Mouse (Mus musculus) splenic B cell, adult 2 months (primary cell): ENCODE measurements around the gene Smpd2.
A peak's percentile ranks its signal among the peaks of the same experiment; 100 is the strongest.
"Not testable (repeated sequence)": the region's sequence is repeated elsewhere in the genome, so short reads cannot be mapped to it uniquely, and the experiment has no call there.

Source experiments
- DNase-seq: peaks from one replicate; pipeline ENCODE4 v3.0.0-alpha.2; 2011; ENCODE audit warnings: low read depth, low spot score
- H3K27me3 ChIP-seq: 2 replicates; pipeline ENCODE4 v1.6.1; 2012; ENCODE audit warnings: mild to moderate bottlenecking, low read length, moderate library complexity, mixed read lengths; ENCODE audit not compliant: control insufficient read depth, poor library complexity, insufficient read depth, severe bottlenecking
- H3K36me3 ChIP-seq: 2 replicates; pipeline ENCODE4 v1.6.1; 2012; ENCODE audit warnings: mild to moderate bottlenecking, low read length, moderate library complexity, mixed read lengths; ENCODE audit not compliant: control insufficient read depth, poor library complexity, insufficient read depth, severe bottlenecking

Smpd2 gene

DNA sequence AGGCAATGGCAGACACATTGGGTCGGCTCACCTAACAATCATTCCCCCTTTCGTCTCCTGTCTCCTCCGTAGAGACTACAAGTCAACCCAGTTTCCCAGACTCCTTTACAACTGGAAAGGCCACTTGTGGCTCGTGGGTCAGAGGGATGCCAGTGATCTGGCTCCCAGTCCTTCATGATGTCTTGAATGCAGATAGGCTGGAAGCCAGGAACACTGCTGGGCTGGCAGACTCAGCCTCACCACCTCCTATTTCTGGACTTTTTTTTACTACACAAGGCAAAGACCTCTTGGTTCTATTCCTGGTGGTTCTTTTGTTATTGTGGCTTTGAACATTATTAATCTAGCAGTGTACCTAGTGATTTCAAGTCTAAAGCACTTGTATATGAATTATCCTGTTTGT, 24.1 kb upstream of the Smpd2 start:
- Histone ChIP-seq H3K27me3 (no peaks in the 10 kb centered on the region), H3K36me3 (no peaks in the 10 kb centered on the region)
- no peak for DNase-seq

DNA sequence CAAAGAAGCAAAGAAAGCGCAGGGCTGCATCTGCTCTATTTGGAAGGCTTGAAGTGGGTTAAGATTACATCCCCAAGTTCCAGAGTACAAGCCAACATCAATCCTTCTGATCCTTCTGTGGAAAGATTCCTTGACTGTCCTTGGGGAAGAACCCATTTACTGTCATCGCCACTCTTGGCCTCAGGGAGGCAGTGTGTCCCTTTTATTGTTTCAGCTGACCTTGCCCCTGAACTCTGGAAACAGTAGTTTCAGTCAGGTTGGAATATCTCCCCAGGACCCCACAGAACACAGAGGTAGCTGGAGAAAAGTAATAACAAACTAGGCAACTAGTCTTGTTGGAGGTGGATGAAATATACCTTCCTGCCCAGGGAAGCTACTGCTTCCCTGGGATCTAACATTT, 19.0 kb upstream of the Smpd2 start:
- Histone ChIP-seq H3K27me3 (no peaks in the 10 kb centered on the region; the same call in 1 of the 2 replicates), H3K36me3 (no peaks in the 10 kb centered on the region)
- DNase-seq, result peak; percentile 67

DNA sequence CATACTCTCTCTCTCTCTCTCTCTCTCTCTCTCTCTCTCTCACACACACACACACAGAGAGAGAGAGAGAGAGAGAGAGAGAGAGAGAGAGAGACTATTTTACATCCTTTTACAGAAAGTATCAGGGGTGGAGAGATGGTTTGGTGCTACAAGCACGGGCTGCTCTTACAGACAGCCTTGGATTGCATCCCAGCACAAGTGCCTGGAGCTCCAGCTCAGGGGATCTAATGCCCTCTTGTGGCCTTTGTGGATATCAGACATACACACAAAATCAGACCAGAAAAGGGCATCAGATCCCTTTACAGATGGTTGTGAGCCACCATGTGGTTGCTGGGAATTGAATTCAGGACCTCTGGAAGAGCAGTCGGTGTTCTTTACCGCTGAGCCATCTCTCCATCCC, 15.3 kb upstream of the Smpd2 start:
- not testable (repeated sequence) for H3K27me3 ChIP-seq, H3K36me3 ChIP-seq
- peak; percentile 84 for DNase-seq

DNA sequence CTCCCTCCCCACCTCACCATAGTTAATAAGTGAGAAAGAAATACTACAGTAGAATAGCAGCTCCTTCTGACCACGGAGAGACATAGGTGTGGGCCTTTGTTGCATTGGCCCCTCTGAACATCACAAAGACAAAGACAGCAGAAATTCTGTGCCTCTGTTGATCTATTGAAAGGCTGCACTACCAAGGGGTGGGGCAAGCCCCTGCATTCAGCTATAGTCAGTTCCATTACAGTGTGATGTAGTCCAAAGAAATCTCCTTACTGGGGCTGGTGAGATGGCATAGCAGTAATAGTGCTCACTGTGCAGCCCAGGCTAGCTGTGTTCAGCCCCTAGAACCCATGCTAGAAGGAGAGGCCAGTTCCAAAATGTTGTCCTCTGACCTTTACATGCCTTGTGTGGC, 14.8 kb upstream of the Smpd2 start:
- H3K27me3 ChIP-seq, result no peaks in the 10 kb centered on the region; the same call in 1 of the 2 replicates
- no peaks in the 10 kb centered on the region for H3K36me3 ChIP-seq
- no peak for DNase-seq

DNA sequence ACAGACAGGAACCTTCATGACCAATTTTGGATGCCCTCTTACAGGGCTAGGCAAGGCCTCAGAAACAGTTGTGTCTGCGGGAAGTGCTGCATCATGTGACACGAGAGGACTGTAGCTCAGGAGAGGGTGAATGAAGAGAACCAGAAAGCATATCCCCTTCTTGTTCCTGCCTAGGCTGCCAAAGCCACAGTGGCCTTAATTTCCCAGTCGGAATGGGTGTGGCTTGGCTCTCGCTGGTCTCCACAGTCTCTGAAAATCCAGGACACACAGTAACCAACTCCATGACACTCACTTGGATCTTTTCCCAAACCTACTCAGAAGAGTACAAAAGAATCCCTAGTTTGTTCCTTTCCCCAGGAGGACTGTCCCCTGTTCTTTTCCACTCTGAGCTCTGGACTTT, 10.8 kb upstream of the Smpd2 start:
- no peaks in the 10 kb centered on the region for H3K36me3 ChIP-seq
- DNase-seq, result no peak
- no peaks in the 10 kb centered on the region; the same call in 1 of the 2 replicates for H3K27me3 ChIP-seq

DNA sequence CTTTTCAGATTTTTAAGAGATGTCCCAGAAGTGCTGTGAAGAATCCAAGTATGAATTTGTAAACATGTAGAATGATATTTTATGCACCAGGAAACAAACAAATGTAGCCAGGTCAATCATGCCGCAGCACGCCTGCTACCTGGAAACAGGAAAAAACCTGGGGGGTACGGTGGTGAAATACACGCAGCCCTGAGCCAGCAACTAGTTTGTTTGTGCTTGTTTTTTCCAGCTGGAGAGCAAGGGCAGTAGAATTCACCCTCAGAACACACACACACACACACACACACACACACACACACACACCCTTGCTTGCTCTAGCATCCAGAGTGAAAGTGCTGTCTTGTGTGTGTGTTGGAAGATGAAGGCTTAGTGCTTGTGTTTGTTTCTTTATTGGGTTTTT, 942 bp upstream of the Smpd2 start:
- H3K27me3 ChIP-seq, result no peaks in the 10 kb centered on the region
- no peak for DNase-seq
- peaks cover 3% of the 10 kb centered on the region for H3K36me3 ChIP-seq

DNA sequence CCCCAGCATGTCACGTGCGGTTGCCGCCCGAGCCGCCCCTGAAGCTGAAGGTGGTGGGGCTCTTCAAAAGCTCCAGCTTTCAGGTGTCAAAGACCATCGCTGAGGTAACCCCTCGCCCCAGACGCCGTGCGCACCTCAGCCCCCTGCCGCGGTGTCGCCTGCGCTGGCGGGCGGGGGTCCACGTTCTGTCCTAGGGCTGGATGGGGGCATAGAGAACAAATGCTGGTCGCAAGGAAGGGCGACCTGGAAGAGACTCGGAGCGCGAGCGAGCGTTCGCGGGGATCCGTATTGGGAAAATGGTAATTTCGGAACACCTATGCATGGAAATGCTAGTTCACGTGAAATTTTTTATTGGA, 327 bp upstream of the Smpd2 start:
- Histone ChIP-seq H3K27me3 (no peaks in the 10 kb centered on the region), H3K36me3 (peaks cover 3% of the 10 kb centered on the region)
- DNase-seq, result no peak

DNA sequence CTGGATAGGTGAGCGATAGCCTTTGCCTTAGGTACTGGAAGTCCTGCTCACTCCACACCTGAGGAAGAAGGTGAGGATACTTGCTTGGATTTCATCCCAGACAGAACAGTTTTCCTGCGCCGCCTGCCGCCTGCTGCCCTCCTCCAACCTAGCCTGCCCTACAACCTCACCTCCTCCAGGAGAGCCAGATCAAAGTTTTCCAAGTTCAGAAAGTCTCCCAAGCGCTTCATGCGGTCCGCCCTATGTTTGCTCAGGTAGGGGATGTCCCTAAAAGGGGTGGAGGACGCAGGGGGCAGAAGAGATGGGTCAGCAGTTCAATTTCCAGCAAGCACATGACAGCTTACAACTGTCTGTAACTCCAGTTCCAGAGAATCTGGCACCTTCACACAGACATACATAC, 875 bp downstream of the Smpd2 start:
- no peak for DNase-seq

DNA sequence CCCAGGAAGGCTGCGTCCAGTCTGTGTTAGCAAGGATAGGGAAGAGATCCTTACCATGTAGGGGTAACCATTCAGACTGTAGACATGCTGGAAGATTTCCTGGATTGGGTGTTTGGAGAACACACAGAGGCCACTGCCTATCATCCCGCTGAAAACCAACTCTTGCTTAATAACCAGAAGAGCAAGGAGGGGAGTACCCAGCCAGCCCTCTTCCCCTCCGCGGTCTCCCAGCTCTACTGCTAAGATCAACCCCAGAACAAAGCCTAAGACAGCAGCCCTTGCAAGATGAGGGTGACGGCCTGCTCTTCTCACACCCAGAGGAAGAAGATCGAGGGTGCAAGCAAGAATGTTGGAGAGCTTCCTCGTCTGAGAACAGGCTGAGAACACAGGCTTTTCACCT, 1.3 kb downstream of the Smpd2 start:
- H3K27me3 ChIP-seq, result no peaks in the 10 kb centered on the region
- no peak for DNase-seq
- H3K36me3 ChIP-seq, result peaks cover 7% of the 10 kb centered on the region

More for the DNA sequence above, 875 bp downstream of the Smpd2 start:
- H3K27me3 ChIP-seq, result no peaks in the 10 kb centered on the region
- peaks cover 7% of the 10 kb centered on the region for H3K36me3 ChIP-seq

DNA sequence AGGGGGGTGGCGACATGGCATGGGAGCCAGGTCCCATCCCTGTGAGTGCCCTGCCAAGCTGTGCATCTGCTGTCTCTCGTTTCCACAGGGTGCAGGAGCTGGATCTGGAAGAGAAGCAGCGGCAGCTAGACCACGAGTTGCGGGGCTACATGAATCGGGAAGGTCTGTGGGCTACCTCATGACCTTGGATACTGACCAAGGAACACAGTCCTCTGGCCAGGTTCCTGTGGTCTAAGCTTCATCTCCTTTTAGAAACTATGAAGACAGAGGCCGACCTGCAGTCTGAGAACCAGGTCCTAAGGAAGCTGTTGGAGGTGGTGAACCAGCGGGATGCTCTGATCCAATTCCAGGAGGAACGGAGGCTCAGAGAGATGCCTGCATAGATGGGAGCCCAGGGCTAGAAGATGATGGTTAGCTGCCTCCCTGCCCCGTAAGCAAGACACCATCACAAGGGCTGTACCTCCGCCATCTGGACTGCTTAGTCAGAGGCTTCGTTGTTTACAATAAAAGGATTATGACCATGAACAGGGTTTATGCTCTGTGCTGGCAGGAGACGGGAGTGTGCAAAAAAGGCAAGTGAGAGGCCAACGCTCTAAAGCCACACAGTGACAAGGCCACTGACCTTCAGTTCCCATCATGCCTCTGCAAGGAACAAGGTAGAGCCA, 3.5 kb downstream of the Smpd2 start:
- Histone ChIP-seq H3K27me3 (no peaks in the 10 kb centered on the region), H3K36me3 (peaks cover 22% of the 10 kb centered on the region)
- no peak for DNase-seq

DNA sequence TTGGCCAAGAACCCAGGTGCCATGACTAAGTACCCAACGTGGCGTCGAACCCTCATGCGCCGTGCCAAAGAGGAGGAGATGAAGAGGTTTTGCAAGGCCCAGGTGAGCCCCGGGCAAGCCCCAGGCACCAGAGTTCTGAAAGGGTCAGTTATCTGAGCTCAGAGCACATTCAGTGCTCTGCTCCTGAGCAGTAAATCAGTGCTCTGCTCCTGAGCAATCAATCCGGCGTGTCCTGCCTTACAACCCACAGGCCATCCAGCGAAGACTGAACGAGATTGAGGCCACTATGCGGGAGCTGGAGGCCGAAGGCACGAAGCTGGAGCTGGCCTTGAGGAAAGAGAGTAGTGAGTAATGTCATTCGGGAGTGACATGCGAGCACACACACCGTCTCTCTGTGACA, 4.4 kb downstream of the Smpd2 start:
- Histone ChIP-seq H3K36me3 (peaks cover 28% of the 10 kb centered on the region), H3K27me3 (no peaks in the 10 kb centered on the region)
- no peak for DNase-seq

DNA sequence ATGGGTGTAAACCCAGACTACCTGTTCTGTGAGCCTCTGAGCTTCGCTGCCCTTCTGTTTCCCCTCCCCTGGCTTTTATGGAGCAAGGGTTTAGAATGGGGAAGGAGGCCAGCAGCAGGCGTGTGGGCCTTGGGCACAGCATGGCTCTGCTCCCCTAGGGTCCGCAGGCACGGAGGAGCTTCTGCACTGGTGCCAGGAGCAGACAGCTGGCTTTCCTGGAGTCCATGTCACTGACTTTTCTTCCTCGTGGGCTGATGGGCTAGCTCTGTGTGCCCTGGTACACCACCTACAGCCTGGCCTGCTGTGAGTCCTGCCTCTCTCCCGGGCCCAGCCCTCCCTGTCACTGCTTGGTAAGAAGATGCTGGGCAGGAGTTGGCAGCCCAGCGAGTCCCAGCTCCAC, 7.7 kb downstream of the Smpd2 start:
- Histone ChIP-seq H3K27me3 (no peaks in the 10 kb centered on the region), H3K36me3 (peaks cover 33% of the 10 kb centered on the region)
- DNase-seq, result no peak

DNA sequence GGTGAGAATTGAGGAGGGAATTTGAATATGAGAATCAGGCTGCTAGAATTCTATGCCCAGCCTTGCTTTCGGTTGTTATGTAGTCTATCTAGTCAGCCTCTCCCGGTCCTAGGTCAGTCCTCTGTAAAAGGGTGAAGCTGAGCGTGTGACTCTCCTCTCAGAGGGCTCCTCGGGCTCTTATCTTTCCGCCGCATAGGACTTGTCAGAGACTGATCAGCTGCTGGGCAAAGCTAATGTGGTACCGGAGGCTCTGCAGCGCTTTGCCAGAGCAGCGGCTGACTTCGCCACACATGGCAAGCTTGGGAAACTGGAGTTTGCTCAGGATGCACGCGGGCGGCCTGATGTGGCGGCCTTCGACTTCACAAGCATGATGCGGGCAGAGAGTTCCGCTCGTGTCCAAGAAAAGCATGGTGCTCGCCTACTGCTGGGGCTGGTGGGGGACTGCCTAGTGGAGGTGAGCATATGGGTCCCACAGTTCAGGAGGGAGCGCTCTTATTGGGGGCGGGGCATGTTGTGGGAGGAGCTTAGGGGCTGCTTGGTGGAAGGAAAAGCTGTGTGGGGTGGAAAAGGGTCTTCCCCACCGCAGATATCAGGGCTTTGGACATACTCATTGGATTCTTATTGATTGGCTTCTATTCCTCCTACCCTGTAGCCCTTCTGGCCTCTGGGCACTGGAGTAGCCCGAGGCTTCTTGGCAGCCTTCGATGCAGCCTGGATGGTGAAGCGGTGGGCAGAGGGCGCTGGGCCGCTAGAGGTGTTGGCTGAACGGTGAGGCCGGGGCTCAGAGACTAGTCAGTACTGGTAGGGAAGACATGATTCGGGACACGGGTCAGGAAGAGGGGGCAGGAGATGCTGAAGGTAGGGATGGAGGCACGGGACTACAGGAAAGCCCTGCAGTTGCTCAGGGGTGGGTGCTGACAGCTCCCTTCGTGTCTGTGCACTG, 9.0 kb downstream of the Smpd2 start:
- DNase-seq, result no peak
- Histone ChIP-seq H3K36me3 (peaks cover 29% of the 10 kb centered on the region), H3K27me3 (no peaks in the 10 kb centered on the region)

DNA sequence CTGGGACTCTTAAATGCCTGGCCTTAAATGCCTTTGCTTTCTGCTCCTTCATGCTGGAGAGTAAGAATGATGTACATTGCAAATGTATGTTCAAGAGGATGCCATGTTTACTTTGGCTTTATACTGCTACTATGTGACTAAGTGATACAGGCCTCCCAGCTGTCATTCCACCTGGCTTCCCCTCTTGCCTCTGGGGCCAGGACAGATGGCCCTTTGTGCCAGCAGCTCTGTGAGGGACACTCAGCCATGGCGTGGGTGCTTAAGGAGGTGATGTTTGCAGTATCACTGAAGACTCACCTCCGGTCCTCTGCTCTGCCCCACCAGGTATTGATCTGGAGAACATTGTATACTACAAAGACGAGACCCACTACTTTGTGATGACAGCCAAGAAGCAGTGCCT, 10.2 kb downstream of the Smpd2 start:
- Histone ChIP-seq H3K27me3 (no peaks in the 10 kb centered on the region), H3K36me3 (peaks cover 25% of the 10 kb centered on the region)
- DNase-seq, result no peak
